Mouse (Mus musculus) limb, embryonic 11.5 days (tissue): ENCODE results near the gene Tmod2. TPM values are rescaled to one million over a fixed set of nuclear protein-coding genes. Genes with fewer than 3 reads are reported as not detected.

Experiments
- ATAC-seq: fragments of 200-750 bp; cut with Nextera tagmentation; 2 replicates; pipeline ENCODE4 v1.8.0; 2017; ENCODE audit warnings: low read depth; ENCODE audit not compliant: insufficient number of reproducible peaks, low FRiP score, low TSS enrichment
- DNase-seq: peaks from one replicate; pipeline ENCODE4 v3.0.0-alpha.2; 2015; ENCODE audit warnings: low spot score
- H3K27ac ChIP-seq: fragments of 300-500 bp; sonication (generic); replicated peaks from 2 replicates; pipeline ENCODE4 v1.5.1; 2014; ENCODE audit warnings: low read depth, mild to moderate bottlenecking, low read length
- H3K27me3 ChIP-seq: fragments of 300-500 bp; sonication (generic); 2 replicates; pipeline ENCODE4 v1.6.1; 2014; ENCODE audit warnings: mild to moderate bottlenecking, low read length, mixed read lengths; ENCODE audit not compliant: control insufficient read depth, insufficient read depth
- H3K36me3 ChIP-seq: fragments of 300-500 bp; sonication (generic); 2 replicates; pipeline ENCODE4 v1.6.1; 2014; ENCODE audit warnings: mild to moderate bottlenecking, low read length, moderate library complexity, mixed read lengths; ENCODE audit not compliant: control insufficient read depth, insufficient read depth
- H3K4me1 ChIP-seq: fragments of 300-500 bp; sonication (generic); 2 replicates; pipeline ENCODE4 v1.6.1; 2014; ENCODE audit warnings: low read length, mixed read lengths; ENCODE audit not compliant: control insufficient read depth, insufficient read depth
- H3K4me2 ChIP-seq: fragments of 300-500 bp; sonication (generic); 2 replicates; pipeline ENCODE4 v1.6.1; 2014; ENCODE audit warnings: low read depth, mild to moderate bottlenecking, moderate library complexity; ENCODE audit not compliant: severe bottlenecking
- H3K4me3 ChIP-seq: fragments of 300-500 bp; sonication (generic); 2 replicates; pipeline ENCODE4 v1.5.1; 2014; ENCODE audit warnings: low read depth, low read length
- H3K9ac ChIP-seq: fragments of 300-500 bp; sonication (generic); 2 replicates; pipeline ENCODE4 v1.6.1; 2014; ENCODE audit warnings: mild to moderate bottlenecking, low read length
- H3K9me3 ChIP-seq: fragments of 300-500 bp; sonication (generic); 2 replicates; pipeline ENCODE4 v1.6.1; 2016; ENCODE audit warnings: low read length; ENCODE audit not compliant: control insufficient read depth
- WGBS: fragments of 180-500 bp; shearing (Covaris S2); extraction: QIAGEN DNeasy Blood & Tissue Kit; methylation state at CpG from one replicate; pipeline ENCODE4 v1.1.7; 2014; 5-methylcytosine and 5-hydroxymethylcytosine counted together
- polyA plus RNA-seq: library from polyadenylated mRNA; unstranded; fragments of >200 nt; fragmentation: Nextera tagmentation; extraction: Ambion mirVana; gene quantifications from 2 replicates; pipeline ENCODE4 v1.2.1, GENCODE M21; 2014

Tmod2 gene
- polyA plus RNA-seq, 1 experiment from 2014 or later = 28.1 TPM

- Histone ChIP-seq H3K9me3 (no peaks in the 10 kb centered on the region), H3K4me3 (no peak overlapping the region), H3K4me2 (no peak overlapping the region), H3K27ac (no peak overlapping the region), H3K9ac (no peak overlapping the region), H3K27me3 (no peaks in the 10 kb centered on the region), H3K4me1 (no peaks in the 10 kb centered on the region), H3K36me3 (peaks cover 4% of the 10 kb centered on the region; the same call in 1 of the 2 replicates)
- WGBS = 96% methylated on average over 7 of the region's 7 CpGs
- DNase-seq (no peak), ATAC-seq (no peak)
Measured at GRCm38 (mm10) chr9:75532461-75532860, 78.7 kb downstream of the Tmod2 start.

GRCm38 (mm10) chr9:75529358-75529757 is 81.8 kb downstream of the Tmod2 start:
- no peak overlapping the region for H3K4me3 ChIP-seq
- H3K27ac ChIP-seq = no peak overlapping the region
- DNase-seq = no peak
- H3K36me3 ChIP-seq = peaks cover 4% of the 10 kb centered on the region; the same call in 1 of the 2 replicates
- H3K9ac ChIP-seq = no peak overlapping the region
- H3K4me1 ChIP-seq = no peaks in the 10 kb centered on the region
- 86% methylated on average over 5 of the region's 5 CpGs for WGBS
- H3K4me2 ChIP-seq = no peak overlapping the region
- no peak for ATAC-seq
- H3K27me3 ChIP-seq = no peaks in the 10 kb centered on the region
- H3K9me3 ChIP-seq = no peaks in the 10 kb centered on the region

GRCm38 (mm10) chr9:75528096-75528495 is 83.0 kb downstream of the Tmod2 start:
- ATAC-seq (no peak), DNase-seq (no peak)
- H3K9ac ChIP-seq = no peak overlapping the region
- WGBS = 96% methylated on average over 9 of the region's 9 CpGs
- H3K4me1 ChIP-seq = no peaks in the 10 kb centered on the region
- no peaks in the 10 kb centered on the region for H3K27me3 ChIP-seq
- H3K4me3 ChIP-seq = no peak overlapping the region
- H3K27ac ChIP-seq = no peak overlapping the region
- H3K9me3 ChIP-seq = no peaks in the 10 kb centered on the region
- no peak overlapping the region for H3K4me2 ChIP-seq
- H3K36me3 ChIP-seq = peaks cover 4% of the 10 kb centered on the region; the same call in 1 of the 2 replicates

GRCm38 (mm10) chr9:75527368-75528059 is 83.6 kb downstream of the Tmod2 start:
- H3K27me3 ChIP-seq = no peaks in the 10 kb centered on the region
- H3K4me3 ChIP-seq = no peak overlapping the region
- WGBS = 88% methylated on average over 13 of the region's 13 CpGs
- no peak overlapping the region for H3K9ac ChIP-seq
- H3K4me2 ChIP-seq = no peak overlapping the region
- no peaks in the 10 kb centered on the region for H3K9me3 ChIP-seq
- ATAC-seq = no peak
- DNase-seq = no peak
- H3K36me3 ChIP-seq = peaks cover 4% of the 10 kb centered on the region; the same call in 1 of the 2 replicates
- H3K27ac ChIP-seq = no peak overlapping the region
- no peaks in the 10 kb centered on the region for H3K4me1 ChIP-seq

GRCm38 (mm10) chr9:75523646-75524045 is 87.5 kb downstream of the Tmod2 start:
- peaks cover 4% of the 10 kb centered on the region; the same call in 1 of the 2 replicates for H3K36me3 ChIP-seq
- WGBS = 65% methylated on average over 6 of the region's 6 CpGs
- no peak for ATAC-seq
- no peaks in the 10 kb centered on the region for H3K4me1 ChIP-seq
- H3K9me3 ChIP-seq = no peaks in the 10 kb centered on the region
- no peak overlapping the region for H3K27ac ChIP-seq
- H3K4me2 ChIP-seq = no peak overlapping the region
- no peak overlapping the region for H3K4me3 ChIP-seq
- H3K9ac ChIP-seq = no peak overlapping the region
- no peaks in the 10 kb centered on the region for H3K27me3 ChIP-seq
- no peak for DNase-seq

GRCm38 (mm10) chr9:75522217-75522616 is 88.9 kb downstream of the Tmod2 start:
- no peak for ATAC-seq
- Histone ChIP-seq H3K9ac (no peak overlapping the region), H3K27ac (no peak overlapping the region), H3K36me3 (no peaks in the 10 kb centered on the region), H3K4me2 (no peak overlapping the region), H3K4me1 (no peaks in the 10 kb centered on the region), H3K27me3 (no peaks in the 10 kb centered on the region), H3K9me3 (no peaks in the 10 kb centered on the region), H3K4me3 (no peak overlapping the region)
- 79% methylated on average over 2 of the region's 2 CpGs for WGBS
- DNase-seq = no peak

- 53% methylated on average over 4 of the region's 4 CpGs for WGBS
- no peak for ATAC-seq
- Histone ChIP-seq H3K4me2 (no peak overlapping the region), H3K4me1 (no peaks in the 10 kb centered on the region), H3K9ac (no peak overlapping the region), H3K9me3 (no peaks in the 10 kb centered on the region), H3K27me3 (no peaks in the 10 kb centered on the region), H3K27ac (no peak overlapping the region), H3K36me3 (no peaks in the 10 kb centered on the region), H3K4me3 (no peak overlapping the region)
- peak; percentile 50 for DNase-seq
Measured at GRCm38 (mm10) chr9:75521788-75522187, 89.3 kb downstream of the Tmod2 start.

GRCm38 (mm10) chr9:75520940-75521339 is 90.2 kb downstream of the Tmod2 start:
- ATAC-seq (no peak), DNase-seq (no peak)
- WGBS = 93% methylated on average over 8 of the region's 8 CpGs
- no peak overlapping the region for H3K27ac ChIP-seq
- no peak overlapping the region for H3K9ac ChIP-seq
- no peak overlapping the region for H3K4me2 ChIP-seq
- H3K9me3 ChIP-seq = no peaks in the 10 kb centered on the region
- no peaks in the 10 kb centered on the region for H3K36me3 ChIP-seq
- no peaks in the 10 kb centered on the region for H3K4me1 ChIP-seq
- no peaks in the 10 kb centered on the region for H3K27me3 ChIP-seq
- no peak overlapping the region for H3K4me3 ChIP-seq

GRCm38 (mm10) chr9:75517751-75518150 is 93.4 kb downstream of the Tmod2 start:
- Histone ChIP-seq H3K4me1 (no peaks in the 10 kb centered on the region), H3K4me2 (no peak overlapping the region), H3K9ac (no peak overlapping the region), H3K4me3 (no peak overlapping the region), H3K36me3 (no peaks in the 10 kb centered on the region; the same call in 1 of the 2 replicates), H3K27me3 (no peaks in the 10 kb centered on the region), H3K9me3 (no peaks in the 10 kb centered on the region), H3K27ac (no peak overlapping the region)
- WGBS = 76% methylated on average over 3 of the region's 3 CpGs
- DNase-seq = no peak
- no peak for ATAC-seq
